Mouse (Mus musculus): ENCODE measurements at regions not wholly inside any gene's neighbourhood (a gene's known extent, or its start where the extent isn't known, plus 50 kb on each side); places are given as distances from the start of the nearest gene placed in this dataset.

DNA sequence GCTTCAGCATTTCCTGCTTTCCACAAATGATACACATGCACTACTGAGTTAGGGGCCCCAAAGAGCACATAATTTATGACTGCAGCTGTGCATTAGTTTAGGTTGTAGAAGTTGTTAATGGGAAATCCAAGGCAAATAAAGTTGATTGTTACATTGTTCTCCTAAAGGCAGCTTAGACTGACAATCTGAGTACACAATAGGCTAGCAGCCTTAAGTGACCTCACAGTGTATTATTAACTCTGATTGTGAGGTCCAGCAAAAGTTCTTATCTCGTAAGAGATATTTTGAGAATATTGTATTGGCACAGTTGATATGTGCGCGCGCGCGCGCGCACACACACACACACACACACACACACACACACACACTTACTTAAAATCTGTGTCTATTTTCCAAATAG is 70.5 kb upstream of the Yae1d1 start:
- Histone ChIP-seq H3K36me3 (ENCODE audit: control insufficient read depth, insufficient read depth, low read length, poor library complexity, severe bottlenecking) (no peaks in the 10 kb centered on the region), H3K27me3 (ENCODE audit: control insufficient read depth, insufficient read depth, low read length, poor library complexity, severe bottlenecking) (no peaks in the 10 kb centered on the region)
- no peak for DNase-seq (ENCODE audit: low read depth, low spot score)

DNA sequence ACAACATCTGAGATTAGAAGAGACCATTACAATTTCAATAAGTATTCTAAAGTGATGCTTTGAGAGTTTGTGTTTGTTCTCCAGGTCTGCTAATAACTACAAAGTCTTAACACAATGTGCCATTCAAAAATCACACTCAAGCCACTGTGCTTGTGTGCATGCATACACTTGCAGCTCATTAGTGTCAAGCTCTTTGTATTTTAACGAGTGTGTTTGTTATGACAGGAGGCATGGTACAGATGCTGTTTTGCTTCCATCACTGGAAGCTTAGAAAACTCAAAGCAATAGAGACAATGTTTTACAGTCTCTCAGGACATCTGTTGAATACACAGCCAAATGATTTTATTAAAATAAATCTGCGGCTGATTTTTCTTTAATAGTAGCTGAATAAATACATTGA is 67.1 kb upstream of the Yae1d1 start:
- Histone ChIP-seq H3K36me3 (ENCODE audit: control insufficient read depth, insufficient read depth, low read length, poor library complexity, severe bottlenecking) (no peaks in the 10 kb centered on the region), H3K27me3 (ENCODE audit: control insufficient read depth, insufficient read depth, low read length, poor library complexity, severe bottlenecking) (no peaks in the 10 kb centered on the region)
- no peak for DNase-seq (ENCODE audit: low read depth, low spot score)

DNA sequence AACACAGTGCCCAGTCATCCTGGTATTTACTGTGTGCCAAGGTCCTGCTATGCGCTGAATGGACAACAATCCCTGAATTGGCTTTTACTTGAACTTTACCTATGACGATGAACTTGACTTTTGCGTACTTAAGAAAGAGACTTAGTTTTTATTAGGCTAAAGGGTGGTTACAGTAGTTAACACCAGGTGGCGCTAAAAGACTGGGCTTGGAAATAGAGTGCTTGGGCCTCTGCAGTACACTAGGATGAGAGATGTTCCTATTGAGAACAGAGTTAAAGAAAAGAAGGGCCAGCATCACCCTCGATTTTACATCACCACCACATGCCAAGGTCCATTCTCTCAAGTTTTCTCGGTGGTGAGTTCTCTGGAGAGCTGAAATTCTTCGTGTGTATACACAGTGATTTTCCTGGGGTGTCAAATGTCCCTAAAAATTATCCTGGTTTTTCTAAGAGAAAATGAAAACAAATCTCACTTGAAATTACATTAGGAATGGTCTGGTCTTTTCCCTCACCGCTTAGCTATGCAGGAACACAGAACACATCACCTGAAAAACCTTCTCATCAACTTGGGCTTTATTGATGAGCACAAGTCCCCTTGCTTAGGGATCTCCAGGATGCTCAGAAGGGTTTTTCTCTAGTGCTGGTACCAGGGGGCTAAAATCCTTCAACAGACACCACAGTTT is 64.2 kb upstream of the Yae1d1 start:
- Histone ChIP-seq H3K27me3 (ENCODE audit: control insufficient read depth, insufficient read depth, low read length, poor library complexity, severe bottlenecking) (no peaks in the 10 kb centered on the region), H3K36me3 (ENCODE audit: control insufficient read depth, insufficient read depth, low read length, poor library complexity, severe bottlenecking) (no peaks in the 10 kb centered on the region)
- peak; percentile 62 for DNase-seq (ENCODE audit: low read depth, low spot score)

DNA sequence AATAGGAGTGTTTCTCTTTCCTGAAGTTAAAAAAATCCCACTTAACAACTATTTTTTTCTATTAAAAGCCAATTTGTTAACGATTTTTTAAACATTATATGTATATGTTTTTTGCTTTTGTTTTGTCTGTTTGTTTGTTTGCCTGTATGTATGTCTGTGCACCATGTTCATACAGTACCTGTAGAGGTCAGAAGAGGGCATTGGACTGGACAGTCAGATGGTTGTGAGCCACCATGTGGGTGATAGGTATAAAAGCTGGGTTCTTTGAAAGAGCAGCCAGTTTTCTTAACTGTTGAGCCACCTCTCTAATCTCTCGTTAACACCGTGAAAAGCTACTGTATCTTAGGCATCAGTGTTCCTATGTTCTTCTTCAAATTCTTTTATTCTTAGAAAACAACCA is 63.7 kb upstream of the Yae1d1 start:
- Histone ChIP-seq H3K27me3 (ENCODE audit: control insufficient read depth, insufficient read depth, low read length, poor library complexity, severe bottlenecking) (no peaks in the 10 kb centered on the region), H3K36me3 (ENCODE audit: control insufficient read depth, insufficient read depth, low read length, poor library complexity, severe bottlenecking) (no peaks in the 10 kb centered on the region)
- DNase-seq (ENCODE audit: low read depth, low spot score): no peak

DNA sequence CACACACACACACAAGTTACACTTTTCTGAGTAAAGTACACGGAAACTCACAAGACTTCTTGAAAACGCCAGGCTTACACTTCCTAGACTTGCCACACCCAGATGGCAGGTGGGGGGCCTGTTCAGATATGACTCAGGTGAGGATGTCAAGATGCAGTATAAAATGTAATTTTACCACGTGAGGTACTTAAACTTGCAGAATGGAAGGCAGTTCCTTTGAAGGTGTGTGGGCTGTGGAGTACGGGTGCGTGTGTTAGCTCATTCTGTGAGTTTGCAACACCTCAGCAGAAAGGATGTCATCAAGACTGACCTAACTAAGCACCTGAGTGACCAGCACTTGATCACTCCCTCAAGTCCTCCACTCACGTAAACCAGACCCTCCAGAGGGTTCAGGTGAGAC is 50.0 kb upstream of the Yae1d1 start:
- H3K36me3 ChIP-seq (ENCODE audit: control insufficient read depth, insufficient read depth, low read length, poor library complexity, severe bottlenecking): no peaks in the 10 kb centered on the region
- DNase-seq (ENCODE audit: low read depth, low spot score): no peak

More for the DNA sequence above, 50.0 kb upstream of the Yae1d1 start:
- H3K27me3 ChIP-seq (ENCODE audit: control insufficient read depth, insufficient read depth, low read length, poor library complexity, severe bottlenecking): no peaks in the 10 kb centered on the region

Data from splenic B cell, adult 2 months (primary cell).